Mouse (Mus musculus): ENCODE measurements around the gene Cyb5r3. TPM values are rescaled to one million over a fixed set of nuclear protein-coding genes. Genes with fewer than 3 reads are reported as not detected.

Cyb5r3 gene
- polyA plus RNA-seq, 1 experiment = 85.4 TPM

DNA sequence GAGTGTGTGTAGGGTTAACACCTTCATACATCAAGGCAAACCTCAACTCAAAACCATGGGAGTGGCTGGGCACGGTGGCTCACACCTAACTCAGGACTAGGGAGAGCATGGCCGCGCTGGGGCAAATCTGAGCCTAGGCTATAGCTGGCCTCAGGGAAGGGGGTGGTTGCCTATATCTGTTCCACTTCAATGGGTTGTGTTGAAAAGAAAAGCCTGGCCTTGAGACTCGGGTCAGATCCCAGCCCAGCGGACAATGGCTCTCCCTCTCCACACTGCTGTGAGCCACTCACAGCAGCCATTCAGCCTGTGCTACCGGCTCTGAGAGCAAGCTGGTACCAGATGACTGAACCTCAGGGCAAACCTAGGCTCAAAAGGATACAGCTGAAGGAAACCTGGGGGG is 57.3 kb downstream of the Cyb5r3 start:
- TF ChIP-seq CTCF (IDR thresholded peaks at IDR 0.05; ENCODE audit: borderline replicate concordance, extremely low read depth, insufficient read depth, insufficient read length) = no peak
- DNase-seq (ENCODE audit: low read depth) = no peak

DNA sequence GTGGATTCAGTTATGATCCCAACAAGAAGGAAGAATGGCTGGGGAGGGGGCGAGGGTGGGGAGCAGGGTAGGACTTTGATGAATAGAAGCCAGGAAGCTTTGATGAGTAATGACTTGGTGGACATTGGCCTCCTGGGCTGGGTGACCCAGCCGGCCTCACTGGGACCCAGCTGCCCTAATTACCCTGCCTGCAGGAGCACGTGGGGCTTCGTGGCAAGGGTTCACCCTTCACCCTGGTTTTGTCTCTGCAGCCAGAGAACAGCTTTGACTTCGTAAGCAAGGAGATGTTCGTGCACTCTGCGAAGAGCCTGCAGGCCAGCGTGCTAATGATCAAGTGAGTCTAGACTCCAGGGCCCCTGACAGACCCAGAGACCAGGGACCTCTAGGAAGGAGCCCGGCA is 58.3 kb downstream of the Cyb5r3 start:
- no peak for DNase-seq (ENCODE audit: low read depth)
- TF ChIP-seq CTCF (IDR thresholded peaks at IDR 0.05; ENCODE audit: borderline replicate concordance, extremely low read depth, insufficient read depth, insufficient read length) (no peak), POLR2A (IDR thresholded peaks at IDR 0.05; ENCODE audit: borderline replicate concordance, extremely low read depth, insufficient read depth, insufficient read length, poor library complexity, severe bottlenecking) (no peak)

DNA sequence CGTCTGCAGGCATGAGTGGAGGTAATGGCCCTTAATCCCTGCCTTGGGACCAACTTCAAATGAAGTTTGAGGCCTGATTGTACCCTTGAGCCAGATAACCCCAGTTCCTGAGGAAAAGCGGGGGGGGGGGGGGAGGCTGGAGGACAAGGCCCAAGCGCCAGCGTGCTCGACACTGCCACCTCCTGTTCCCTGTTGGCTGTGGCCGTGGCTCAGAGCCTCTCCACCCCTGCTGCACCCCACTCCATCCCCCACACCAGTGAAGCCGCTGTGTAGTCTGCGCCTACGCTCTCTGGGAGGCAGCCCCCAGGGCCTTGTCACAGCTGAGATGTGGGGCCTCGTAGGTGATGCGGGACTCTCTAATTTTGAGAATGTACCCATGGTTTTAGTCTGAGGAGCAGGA is 59.5 kb downstream of the Cyb5r3 start:
- TF ChIP-seq CTCF (IDR thresholded peaks at IDR 0.05; ENCODE audit: borderline replicate concordance, extremely low read depth, insufficient read depth, insufficient read length) = peak; percentile 75
- TF ChIP-seq POLR2A (IDR thresholded peaks at IDR 0.05; ENCODE audit: borderline replicate concordance, extremely low read depth, insufficient read depth, insufficient read length, poor library complexity, severe bottlenecking) = no peak
- peak; percentile 66 for DNase-seq (ENCODE audit: low read depth)

DNA sequence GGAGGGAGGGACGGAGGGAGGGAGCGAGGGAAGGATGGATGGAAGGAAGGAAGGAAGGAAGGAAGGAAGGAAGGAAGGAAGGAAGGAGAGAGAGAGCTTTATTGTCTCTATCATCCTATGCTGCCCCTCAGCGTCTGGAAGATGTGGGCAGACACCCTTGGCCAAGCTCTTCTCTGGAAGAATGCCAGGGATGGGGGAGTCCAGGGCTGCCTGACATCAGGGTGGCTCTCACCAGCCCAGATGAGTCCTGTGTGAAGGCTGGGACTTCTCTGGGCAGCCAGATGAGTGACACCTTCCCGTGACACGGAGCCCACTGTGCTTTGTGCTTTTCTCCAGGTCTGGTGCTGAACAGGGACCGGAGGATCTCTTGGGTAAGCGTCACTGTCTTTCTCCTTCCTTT is 60.5 kb downstream of the Cyb5r3 start:
- DNase-seq (ENCODE audit: low read depth) = no peak
- TF ChIP-seq POLR2A (IDR thresholded peaks at IDR 0.05; ENCODE audit: borderline replicate concordance, extremely low read depth, insufficient read depth, insufficient read length, poor library complexity, severe bottlenecking) (no peak), CTCF (IDR thresholded peaks at IDR 0.05; ENCODE audit: borderline replicate concordance, extremely low read depth, insufficient read depth, insufficient read length) (no peak)

DNA sequence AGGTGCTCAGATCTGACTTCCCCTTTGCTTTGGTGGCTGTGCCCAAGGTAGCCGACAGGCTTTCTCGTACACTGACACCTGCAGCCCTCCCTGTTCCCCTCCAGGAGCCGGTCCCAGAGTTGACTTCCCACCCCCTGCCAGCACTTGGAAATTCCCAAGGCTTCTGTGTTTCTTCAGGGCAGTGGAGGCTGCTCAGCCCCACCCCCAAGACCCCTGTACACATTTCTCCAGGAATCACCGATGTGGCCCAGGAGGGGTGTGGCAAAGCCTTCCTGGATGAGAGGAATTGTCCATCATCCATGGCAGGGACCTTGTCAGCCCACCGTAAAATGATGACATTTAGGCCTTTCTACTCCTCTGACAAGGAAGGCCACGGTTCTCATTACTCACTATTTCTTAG is 61.1 kb downstream of the Cyb5r3 start:
- no peak for DNase-seq (ENCODE audit: low read depth)
- TF ChIP-seq POLR2A (IDR thresholded peaks at IDR 0.05; ENCODE audit: borderline replicate concordance, extremely low read depth, insufficient read depth, insufficient read length, poor library complexity, severe bottlenecking) (no peak), CTCF (IDR thresholded peaks at IDR 0.05; ENCODE audit: borderline replicate concordance, extremely low read depth, insufficient read depth, insufficient read length) (no peak)

DNA sequence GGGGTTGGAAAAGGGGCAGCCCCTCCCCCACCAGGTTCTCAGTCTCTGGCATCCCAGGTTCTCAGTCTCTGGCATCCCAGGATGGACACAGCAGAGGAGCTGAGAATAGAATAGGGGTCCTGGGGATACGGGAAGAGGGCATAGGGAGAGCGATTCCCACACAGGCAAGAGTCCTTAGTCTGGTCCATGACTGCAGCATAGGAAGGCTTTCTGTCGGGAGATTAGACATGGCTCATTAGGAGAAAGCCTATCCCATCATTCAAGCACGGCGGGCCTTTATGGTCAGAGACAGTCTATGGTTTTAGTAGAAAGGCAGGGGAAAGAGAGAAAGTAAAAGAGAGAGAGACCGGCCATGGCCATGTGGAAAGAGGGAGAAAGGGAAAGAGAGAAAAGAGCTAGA is 64.6 kb downstream of the Cyb5r3 start:
- no peak for TF ChIP-seq POLR2A (IDR thresholded peaks at IDR 0.05; ENCODE audit: borderline replicate concordance, extremely low read depth, insufficient read depth, insufficient read length, poor library complexity, severe bottlenecking)
- no peak for TF ChIP-seq CTCF (IDR thresholded peaks at IDR 0.05; ENCODE audit: borderline replicate concordance, extremely low read depth, insufficient read depth, insufficient read length)
- DNase-seq (ENCODE audit: low read depth) = no peak

DNA sequence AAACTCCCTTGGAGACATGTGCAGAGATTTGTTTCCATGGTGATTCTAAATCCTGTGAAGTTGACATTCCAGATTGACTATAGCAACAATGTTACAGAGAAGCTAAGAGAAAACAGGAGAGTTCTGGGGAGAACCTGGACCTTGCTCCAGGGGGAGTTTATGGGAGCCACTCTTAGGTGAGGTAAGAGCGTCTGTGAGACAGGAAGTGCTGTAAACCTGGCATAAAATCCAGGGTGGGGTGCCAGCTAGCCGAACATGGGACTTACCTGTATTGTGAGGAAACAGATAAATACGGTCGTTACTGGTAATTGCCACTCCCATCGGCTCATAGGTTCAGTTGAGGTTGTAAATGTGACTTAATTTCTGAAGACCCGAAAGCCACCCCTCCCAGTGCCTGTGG is 66.0 kb downstream of the Cyb5r3 start:
- TF ChIP-seq CTCF (IDR thresholded peaks at IDR 0.05; ENCODE audit: borderline replicate concordance, extremely low read depth, insufficient read depth, insufficient read length) = no peak
- no peak for TF ChIP-seq POLR2A (IDR thresholded peaks at IDR 0.05; ENCODE audit: borderline replicate concordance, extremely low read depth, insufficient read depth, insufficient read length, poor library complexity, severe bottlenecking)
- DNase-seq (ENCODE audit: low read depth) = no peak

Other genes with a start within 250 kb of the Cyb5r3 start
- gene Tcf20, start 184.7 kb downstream of the Cyb5r3 start, polyA plus RNA-seq (2012; rRNA removed) = 34.0 and 46.8 TPM in 2 replicates
- 1.7 and 2.1 TPM in 2 replicates for gene Nfam1, start 139.3 kb downstream of the Cyb5r3 start, polyA plus RNA-seq (2012; rRNA removed)
- 7.6 and 15.0 TPM in 2 replicates for gene Serhl, start 83.1 kb downstream of the Cyb5r3 start, polyA plus RNA-seq (2012; rRNA removed)
- 106 and 111 TPM in 2 replicates for gene Rrp7a, start 49.8 kb downstream of the Cyb5r3 start, polyA plus RNA-seq (2012; rRNA removed)
- 92.9 and 101 TPM in 2 replicates for gene Poldip3, start 23.2 kb downstream of the Cyb5r3 start, polyA plus RNA-seq (2012; rRNA removed)
- gene A4galt, start 79.2 kb upstream of the Cyb5r3 start, polyA plus RNA-seq (2012; rRNA removed) = 1.8 and 4.2 TPM in 2 replicates
- gene Arfgap3, start 177.7 kb upstream of the Cyb5r3 start, polyA plus RNA-seq (2012; rRNA removed) = 40.3 and 43.9 TPM in 2 replicates

All from brain, embryonic 14.5 days (tissue).